Mouse (Mus musculus): ENCODE results near the gene 4933405L10Rik.

- TF ChIP-seq CTCF (IDR thresholded peaks at IDR 0.05; ENCODE audit: insufficient read depth, low read depth, low read length): no peak
- no peak for TF ChIP-seq POLR2A (IDR thresholded peaks at IDR 0.05; ENCODE audit: insufficient read depth, low read depth, low read length)
Measured at GRCm38 (mm10) chr8:105722861-105723260, 15.4 kb downstream of the 4933405L10Rik start.

Measured in olfactory bulb, adult 2 months (tissue).